ENCODE assay signal across 8 mouse cellular contexts in genomic region chr6:92091130-92091591, GRCm38 (mm10). TPM values are rescaled to one million over a fixed set of nuclear protein-coding genes. Genes with fewer than 3 reads are reported as not detected.
A peak's percentile ranks its signal among the peaks of the same experiment; 100 is the strongest.
DNase-seq lines count a peak whose midpoint lies in the region; ATAC-seq and TF ChIP-seq lines count a peak whose summit lies in the region.

Gene Nr2c2, plus strand, starts transcription at chr6:92091390.

- peak within 1 kb of the TSS; percentile 67 for H3K4me2 ChIP-seq in embryonic facial prominence, embryonic 14.5 days (ENCODE audit: low read depth, low read length)
- peak within 1 kb of the TSS; percentile 81 for H3K4me2 ChIP-seq in limb, embryonic 13.5 days (replicated peaks)
- peak within 1 kb of the TSS; percentile 60 for H3K4me2 ChIP-seq in midbrain, embryonic 15.5 days

- H3K4me3 ChIP-seq in bone marrow, adult 2 months (replicated peaks; ENCODE audit: control insufficient read depth, low read depth, low read length) = peak within 1 kb of the TSS; percentile 99
- H3K4me3 ChIP-seq in embryonic facial prominence, embryonic 14.5 days (ENCODE audit: low read depth, low read length) = peak within 1 kb of the TSS; percentile 93
- H3K4me3 ChIP-seq in heart, adult 2 months = peak within 1 kb of the TSS; percentile 92
- peak within 1 kb of the TSS; percentile 94 for H3K4me3 ChIP-seq in limb, embryonic 13.5 days
- H3K4me3 ChIP-seq in midbrain, embryonic 15.5 days = peak within 1 kb of the TSS; percentile 98

- peak; percentile 64 for ATAC-seq in embryonic facial prominence, embryonic 14.5 days (ENCODE audit: low read depth)
- ATAC-seq in limb, embryonic 13.5 days (ENCODE audit: low FRiP score, low read depth) = peak; percentile 20; the same call in 1 of the 2 replicates
- ATAC-seq in midbrain, embryonic 15.5 days (replicated peaks) = peak; percentile 74

- peak; percentile 75 for TF ChIP-seq POLR2A in bone marrow, adult 2 months (IDR thresholded peaks at IDR 0.05; ENCODE audit: borderline replicate concordance, control insufficient read depth, low read depth, low read length)
- TF ChIP-seq POLR2A in heart, adult 2 months (IDR thresholded peaks at IDR 0.05; ENCODE audit: insufficient read depth, low read depth, low read length) = peak; percentile 65

- H3K9me3 ChIP-seq in embryonic facial prominence, embryonic 14.5 days (ENCODE audit: control insufficient read depth, low read length) = no peaks in the 10 kb centered on the region
- no peaks in the 10 kb centered on the region for H3K9me3 ChIP-seq in limb, embryonic 13.5 days
- no peaks in the 10 kb centered on the region for H3K9me3 ChIP-seq in midbrain, embryonic 15.5 days

- peak within 1 kb of the TSS; percentile 97 for H3K9ac ChIP-seq in embryonic facial prominence, embryonic 14.5 days (ENCODE audit: low read depth, low read length)
- peak within 1 kb of the TSS; percentile 93 for H3K9ac ChIP-seq in heart, adult 2 months (ENCODE audit: low read depth, low read length)
- peak within 1 kb of the TSS; percentile 98 for H3K9ac ChIP-seq in limb, embryonic 13.5 days
- H3K9ac ChIP-seq in midbrain, embryonic 15.5 days = peak within 1 kb of the TSS; percentile 99

- no peak for TF ChIP-seq EP300 in heart, adult 2 months (IDR thresholded peaks at IDR 0.05; ENCODE audit: insufficient read depth, low read depth, low read length)

- WGBS in bone marrow, adult 2 months = under 1% methylated on average over 58 of the region's 58 CpGs
- 0% methylated on average over 7 of the region's 58 CpGs for WGBS in embryonic facial prominence, embryonic 14.5 days
- WGBS in heart, adult 2 months = 1% methylated on average over 57 of the region's 58 CpGs
- under 1% methylated on average over 46 of the region's 58 CpGs for WGBS in limb, embryonic 13.5 days
- 0% methylated on average over 40 of the region's 58 CpGs for WGBS in midbrain, embryonic 15.5 days

- H3K27me3 ChIP-seq in embryonic facial prominence, embryonic 14.5 days (replicated peaks; ENCODE audit: control insufficient read depth, insufficient read depth, low read length) = no peaks in the 10 kb centered on the region
- H3K27me3 ChIP-seq in heart, adult 2 months (ENCODE audit: control insufficient read depth, insufficient read depth, low read length) = no peaks in the 10 kb centered on the region
- H3K27me3 ChIP-seq in limb, embryonic 13.5 days = no peaks in the 10 kb centered on the region
- H3K27me3 ChIP-seq in midbrain, embryonic 15.5 days (replicated peaks) = no peaks in the 10 kb centered on the region

- peaks cover 5% of the 10 kb centered on the region for H3K79me2 ChIP-seq in heart, adult 2 months (replicated peaks; ENCODE audit: control insufficient read depth, insufficient read depth, low read length)

- H3K36me3 ChIP-seq in embryonic facial prominence, embryonic 14.5 days (ENCODE audit: control insufficient read depth, insufficient read depth, low read length) = no peaks in the 10 kb centered on the region
- H3K36me3 ChIP-seq in heart, adult 2 months (ENCODE audit: control insufficient read depth, insufficient read depth, low read length) = peaks cover 21% of the 10 kb centered on the region
- no peaks in the 10 kb centered on the region for H3K36me3 ChIP-seq in limb, embryonic 13.5 days
- no peaks in the 10 kb centered on the region for H3K36me3 ChIP-seq in midbrain, embryonic 15.5 days (replicated peaks)

- intact Hi-C loops in heart, adult 2 months (cut with DNase I) = loop anchor here (5.0 kb wide), 3 partner anchors 46 to 574 kb away; partner anchors contain the start of genes Lsm3, Mrps25 and Xpc

- peak within 1 kb of the TSS; percentile 100 for H3K27ac ChIP-seq in bone marrow, adult 2 months (ENCODE audit: control insufficient read depth, insufficient read depth, low read depth, low read length, poor library complexity)
- H3K27ac ChIP-seq in embryonic facial prominence, embryonic 14.5 days (replicated peaks; ENCODE audit: low read depth, low read length) = peak within 1 kb of the TSS; percentile 99
- H3K27ac ChIP-seq in heart, adult 2 months = peak within 1 kb of the TSS; percentile 98
- peak within 1 kb of the TSS; percentile 99 for H3K27ac ChIP-seq in limb, embryonic 13.5 days
- peak within 1 kb of the TSS; percentile 99 for H3K27ac ChIP-seq in midbrain, embryonic 15.5 days

- TF ChIP-seq CTCF in bone marrow, adult 2 months (IDR thresholded peaks at IDR 0.05; ENCODE audit: control insufficient read depth, insufficient read depth, low read length) = peak; percentile 7; the same call in 1 of the 2 replicates
- TF ChIP-seq CTCF in heart, adult 2 months (IDR thresholded peaks at IDR 0.05) = no peak

- DNase-seq in 416B (ENCODE audit: low read depth) = peak; percentile 74
- DNase-seq in embryonic facial prominence, embryonic 14.5 days (ENCODE audit: low spot score) = peak; percentile 88
- DNase-seq in heart, adult 2 months = peak; percentile 91 to 93
- peak; percentile 82 for DNase-seq in kidney, adult 8-10 months
- peak; percentile 82 to 87 for DNase-seq in spleen, adult 18-20 months

- H3K4me1 ChIP-seq in bone marrow, adult 2 months (ENCODE audit: control insufficient read depth, insufficient read depth, low read length) = no peaks in the 10 kb centered on the region
- peaks cover 16% of the 10 kb centered on the region; the same call in 1 of the 2 replicates for H3K4me1 ChIP-seq in embryonic facial prominence, embryonic 14.5 days (ENCODE audit: control insufficient read depth, insufficient read depth, low read length)
- peaks cover 8% of the 10 kb centered on the region for H3K4me1 ChIP-seq in heart, adult 2 months (ENCODE audit: control insufficient read depth, insufficient read depth, low read length)
- peaks cover 38% of the 10 kb centered on the region for H3K4me1 ChIP-seq in limb, embryonic 13.5 days
- peaks cover 34% of the 10 kb centered on the region for H3K4me1 ChIP-seq in midbrain, embryonic 15.5 days

RNA-seq across cellular contexts. Expression of gene Nr2c2, which starts in this region (rescaled TPM):
- polyA plus RNA-seq in bone marrow, adult 2 months (2011; ENCODE audit: insufficient read depth, insufficient read length, low replicate concordance, missing spikeins) = 14.5 and 19.9 TPM in 2 replicates
- 20.2 and 20.6 TPM in 2 replicates for polyA plus RNA-seq in embryonic facial prominence, embryonic 14.5 days (2014; fragmentation: Nextera tagmentation; extraction: Ambion mirVana)
- 10 to 100 TPM; 21.6 to 26.8 TPM for total RNA-seq in heart, adult 2 months (2021)
- polyA plus RNA-seq in heart, adult 2 months (2012; rRNA removed) = 8.5 and 14.8 TPM in 2 replicates
- 21.1 and 24.3 TPM in 2 replicates for polyA plus RNA-seq in limb, embryonic 13.5 days (2015; fragmentation: Nextera tagmentation; extraction: Ambion mirVana)
- polyA plus RNA-seq in midbrain, embryonic 15.5 days (2015; fragmentation: Nextera tagmentation; extraction: Ambion mirVana) = 40.4 and 40.8 TPM in 2 replicates

Comparison
In these comparisons a context has a peak if more than half of its experiments do, and no peak if none do; other contexts are left out.
1. Peak in every context shown above with its lines: DNase-seq, ATAC-seq, H3K4me3 ChIP-seq and H3K27ac ChIP-seq.
2. ATAC-seq: peak in every context shown above with its lines; median percentile 74 in midbrain, embryonic 15.5 days; 64 in embryonic facial prominence, embryonic 14.5 days; 20 in limb, embryonic 13.5 days.